Mouse (Mus musculus): Measurements from ENCODE around the gene Hesx1. TPM values are rescaled to one million over a fixed set of nuclear protein-coding genes. Genes with fewer than 3 reads are reported as not detected.

Hesx1 gene
- total and polyA plus RNA-seq, 3 experiments = 1.9 to 4.3 (median 3.9) TPM

GRCm38 (mm10) chr14:27043416-27043815 is 49.2 kb downstream of the Hesx1 start:
- TF ChIP-seq IRF4 (IDR thresholded peaks at IDR 0.05; ENCODE audit: low read depth, low read length) (no peak), MAFK (IDR thresholded peaks at IDR 0.05; ENCODE audit: insufficient replicate concordance, low read length) (no peak), JUN (IDR thresholded peaks at IDR 0.05; ENCODE audit: insufficient read depth, low read depth, low read length) (no peak), KAT2A (IDR thresholded peaks at IDR 0.05; ENCODE audit: insufficient replicate concordance, low read length) (no peak), JUND (conservative IDR thresholded peaks at IDR 0.05; ENCODE audit: low read depth, low read length) (no peak), TBP (conservative IDR thresholded peaks at IDR 0.05; ENCODE audit: low read depth, low read length) (no peak), CTCF (conservative IDR thresholded peaks at IDR 0.05 in 1 of 2, IDR thresholded peaks at IDR 0.05 in 1 of 2; ENCODE audit: low read depth in 2 of 2, low read length in 2 of 2) (no peak), MAZ (IDR thresholded peaks at IDR 0.05; ENCODE audit: low read depth, low read length) (no peak), ZMIZ1 (IDR thresholded peaks at IDR 0.05; ENCODE audit: low read depth, low read length) (no peak), PAX5 (IDR thresholded peaks at IDR 0.05; ENCODE audit: low read length) (no peak), SIN3A (IDR thresholded peaks at IDR 0.05; ENCODE audit: low read length) (no peak), TCF12 (IDR thresholded peaks at IDR 0.05; ENCODE audit: low read depth, low read length) (no peak), NRF1 (IDR thresholded peaks at IDR 0.05; ENCODE audit: low read depth, low read length) (no peak), CHD2 (IDR thresholded peaks at IDR 0.05; ENCODE audit: low read length) (no peak)
- no peaks in the 10 kb centered on the region for H3K36me3 ChIP-seq (replicated peaks in 1 of 2; ENCODE audit: control insufficient read depth in 1 of 2, insufficient read depth in 1 of 2, low read length in 1 of 2)
- H3K4me2 ChIP-seq (ENCODE audit: insufficient read depth, low read depth, poor library complexity, severe bottlenecking) = no peak overlapping the region
- no peaks in the 10 kb centered on the region for H3K79me2 ChIP-seq (replicated peaks; ENCODE audit: control insufficient read depth, extremely low read depth, insufficient read depth, poor library complexity, severe bottlenecking)
- H3K27ac ChIP-seq (ENCODE audit: insufficient read depth, low read depth) = no peak overlapping the region
- no peak overlapping the region for H3K4me3 ChIP-seq (replicated peaks in 1 of 3; ENCODE audit: low read depth in 2 of 3, low read length in 2 of 3, poor library complexity in 1 of 3)
- no peak overlapping the region for H3K9ac ChIP-seq (ENCODE audit: insufficient read depth, low read depth)
- in situ Hi-C loops (cut with MboI; ENCODE audit: low pct_ligation_motif_present, low pct_unique_long_range_greater_than_20kb, low sequenced_read_pairs) (no loop called here), dilution Hi-C loops (cut with MboI; ENCODE audit: extremely low pct_ligation_motif_present, extremely low pct_unique_long_range_greater_than_20kb, low sequenced_read_pairs) (no loop called here)
- H3K27me3 ChIP-seq (replicated peaks) = peaks cover 24% of the 10 kb centered on the region
- no peak for DNase-seq (ENCODE audit: extremely low read depth)
- peaks cover 12 to 40% of the 10 kb centered on the region in 2 experiments for H3K4me1 ChIP-seq (ENCODE audit: control insufficient read depth in 1 of 2, insufficient read depth in 2 of 2)
- H3K9me3 ChIP-seq (replicated peaks; ENCODE audit: low read length) = no peaks in the 10 kb centered on the region

- peaks cover 12 to 36% of the 10 kb centered on the region in 2 experiments for H3K4me1 ChIP-seq (ENCODE audit: control insufficient read depth in 1 of 2, insufficient read depth in 2 of 2)
- peaks cover 19% of the 10 kb centered on the region for H3K27me3 ChIP-seq (replicated peaks)
- TF ChIP-seq MAFK (IDR thresholded peaks at IDR 0.05; ENCODE audit: insufficient replicate concordance, low read length) = no peak
- no peak for TF ChIP-seq MEF2A (IDR thresholded peaks at IDR 0.05; ENCODE audit: borderline replicate concordance, low read depth, low read length)
- TF ChIP-seq USF2 (conservative IDR thresholded peaks at IDR 0.05; ENCODE audit: low read depth, low read length) = no peak
- TF ChIP-seq E2F4 (IDR thresholded peaks at IDR 0.05; ENCODE audit: insufficient replicate concordance, low read depth, low read length) = no peak
- TF ChIP-seq ELF1 (IDR thresholded peaks at IDR 0.05; ENCODE audit: low read depth, low read length) = no peak
- TF ChIP-seq HCFC1 (IDR thresholded peaks at IDR 0.05; ENCODE audit: low read depth, low read length) = no peak
- no peak for TF ChIP-seq MAX (IDR thresholded peaks at IDR 0.05; ENCODE audit: low read length)
- TF ChIP-seq ZMIZ1 (IDR thresholded peaks at IDR 0.05; ENCODE audit: low read depth, low read length) = no peak
- no peak for TF ChIP-seq MAZ (IDR thresholded peaks at IDR 0.05; ENCODE audit: low read depth, low read length)
- no peak for TF ChIP-seq ETS1 (conservative IDR thresholded peaks at IDR 0.05; ENCODE audit: low read depth, low read length)
- no peak for TF ChIP-seq BHLHE40 (IDR thresholded peaks at IDR 0.05; ENCODE audit: low read depth, low read length)
- no peak for TF ChIP-seq ZNF384 (IDR thresholded peaks at IDR 0.05; ENCODE audit: low read depth, low read length)
- no peak for TF ChIP-seq SIN3A (IDR thresholded peaks at IDR 0.05; ENCODE audit: low read length)
- no peak for TF ChIP-seq JUN (IDR thresholded peaks at IDR 0.05; ENCODE audit: insufficient read depth, low read depth, low read length)
- TF ChIP-seq POLR2AphosphoS2 (IDR thresholded peaks at IDR 0.05; ENCODE audit: low read depth, low read length) = no peak
- TF ChIP-seq USF1 (IDR thresholded peaks at IDR 0.05; ENCODE audit: low read depth, low read length) = no peak
- no peak for TF ChIP-seq SMC3 (IDR thresholded peaks at IDR 0.05; ENCODE audit: low read depth, low read length)
- dilution Hi-C loops (cut with MboI; ENCODE audit: extremely low pct_ligation_motif_present, extremely low pct_unique_long_range_greater_than_20kb, low sequenced_read_pairs) (no loop called here), in situ Hi-C loops (cut with MboI; ENCODE audit: low pct_ligation_motif_present, low pct_unique_long_range_greater_than_20kb, low sequenced_read_pairs) (no loop called here)
- H3K79me2 ChIP-seq (replicated peaks; ENCODE audit: control insufficient read depth, extremely low read depth, insufficient read depth, poor library complexity, severe bottlenecking) = no peaks in the 10 kb centered on the region
- no peaks in the 10 kb centered on the region for H3K9me3 ChIP-seq (replicated peaks; ENCODE audit: low read length)
- H3K9ac ChIP-seq (ENCODE audit: insufficient read depth, low read depth) = no peak overlapping the region
- H3K4me2 ChIP-seq (ENCODE audit: insufficient read depth, low read depth, poor library complexity, severe bottlenecking) = no peak overlapping the region
- no peak overlapping the region for H3K27ac ChIP-seq (ENCODE audit: insufficient read depth, low read depth)
- no peaks in the 10 kb centered on the region for H3K36me3 ChIP-seq (replicated peaks in 1 of 2; ENCODE audit: control insufficient read depth in 1 of 2, insufficient read depth in 1 of 2, low read length in 1 of 2)
- DNase-seq (ENCODE audit: extremely low read depth) = no peak
- no peak overlapping the region for H3K4me3 ChIP-seq (replicated peaks in 1 of 3; ENCODE audit: low read depth in 2 of 3, low read length in 2 of 3, poor library complexity in 1 of 3)
Observed at GRCm38 (mm10) chr14:27044221-27044966, 50.2 kb downstream of the Hesx1 start.
